Mouse (Mus musculus) limb, embryonic 14.5 days (tissue): Measurements from ENCODE around the gene Tpra1. TPM values are rescaled to one million over a fixed set of nuclear protein-coding genes. Genes with fewer than 3 reads are reported as not detected.
A peak's percentile ranks its signal among the peaks of the same experiment; 100 is the strongest.

ENCODE experiments used
- ATAC-seq: fragments of 200-750 bp; cut with Nextera tagmentation; 2 replicates; pipeline ENCODE4 v1.8.0; 2017; ENCODE audit warnings: low read depth, moderate number of reproducible peaks, moderate TSS enrichment; ENCODE audit not compliant: low FRiP score
- DNase-seq: peaks from one replicate; pipeline ENCODE4 v3.0.0-alpha.2; 2015; ENCODE audit warnings: low spot score
- H3K27ac ChIP-seq: fragments of 300-500 bp; sonication (generic); replicated peaks from 2 replicates; pipeline ENCODE4 v1.5.1; 2014; ENCODE audit warnings: low read depth, mild to moderate bottlenecking, low read length, moderate library complexity, mixed read lengths
- H3K27me3 ChIP-seq: fragments of 300-500 bp; sonication (generic); 2 replicates; pipeline ENCODE4 v1.6.1; 2014; ENCODE audit warnings: low read length, mixed read lengths; ENCODE audit not compliant: control insufficient read depth, insufficient read depth
- H3K36me3 ChIP-seq: fragments of 300-500 bp; sonication (generic); 2 replicates; pipeline ENCODE4 v1.6.1; 2014; ENCODE audit warnings: mild to moderate bottlenecking, low read length, moderate library complexity, mixed read lengths; ENCODE audit not compliant: control insufficient read depth, insufficient read depth
- H3K4me1 ChIP-seq: fragments of 300-500 bp; sonication (generic); 2 replicates; pipeline ENCODE4 v1.6.1; 2014; ENCODE audit warnings: antibody characterized with exemption, low read length, mixed read lengths; ENCODE audit not compliant: control insufficient read depth, insufficient read depth
- H3K4me2 ChIP-seq: fragments of 300-500 bp; sonication (generic); replicated peaks from 2 replicates; pipeline ENCODE4 v1.6.1; 2014; ENCODE audit warnings: low read depth, mild to moderate bottlenecking, low read length, moderate library complexity; ENCODE audit not compliant: severe bottlenecking
- H3K4me3 ChIP-seq: fragments of 300-500 bp; sonication (generic); replicated peaks from 2 replicates; pipeline ENCODE4 v1.5.1; 2014; ENCODE audit warnings: low read length
- H3K9ac ChIP-seq: fragments of 300-500 bp; sonication (generic); 2 replicates; pipeline ENCODE4 v1.6.1; 2014; ENCODE audit warnings: mild to moderate bottlenecking, low read depth, low read length, moderate library complexity; ENCODE audit not compliant: severe bottlenecking
- H3K9me3 ChIP-seq: fragments of 300-500 bp; sonication (generic); 2 replicates; pipeline ENCODE4 v1.6.1; 2016; ENCODE audit warnings: low read length; ENCODE audit not compliant: control insufficient read depth
- POLR2A ChIP-seq: fragments of 200-500 bp; IDR thresholded peaks from 2 replicates; pipeline ENCODE4 v1.8.0; 2012; ENCODE audit warnings: inconsistent platforms, mild to moderate bottlenecking, moderate library complexity, borderline replicate concordance; ENCODE audit not compliant: insufficient read depth, insufficient read length; ENCODE audit errors: extremely low read depth
- WGBS: fragments of 180-500 bp; shearing (Covaris S2); extraction: QIAGEN DNeasy Blood & Tissue Kit; methylation state at CpG from one replicate; pipeline ENCODE4 v1.1.7; 2014; 5-methylcytosine and 5-hydroxymethylcytosine counted together
- polyA plus RNA-seq, 2 experiments: library from polyadenylated mRNA; depleted of rRNA in 1 of 2; stranded (reverse) in 1 of 2; unstranded in 1 of 2; fragments of >200 nt; fragmentation: Nextera tagmentation in 1 of 2; extraction: Ambion mirVana in 1 of 2; gene quantifications; 2 replicates each; pipeline versions ENCODE4 v1.2.1 to v1.2.3; 2012 to 2014

Gene Tpra1
- polyA plus RNA-seq, 2 experiments, result 62.2 to 141 TPM

GRCm38 (mm10) chr6:88858341-88858740 lies 43.7 kb upstream of the Tpra1 start:
- H3K9ac ChIP-seq, result no peak overlapping the region
- no peak for TF ChIP-seq POLR2A
- no peaks in the 10 kb centered on the region for H3K27me3 ChIP-seq
- no peak overlapping the region for H3K4me3 ChIP-seq
- H3K4me1 ChIP-seq, result no peaks in the 10 kb centered on the region
- peaks cover 23% of the 10 kb centered on the region for H3K36me3 ChIP-seq
- H3K27ac ChIP-seq, result no peak overlapping the region
- no peak for DNase-seq
- WGBS, result 53% methylated on average over 7 of the region's 7 CpGs
- no peak overlapping the region for H3K4me2 ChIP-seq
- ATAC-seq, result peak; percentile 53
- H3K9me3 ChIP-seq, result 0 out of 2 replicates have a peak, but pooled peaks cover 4% of the 10 kb centered on the region

DNA sequence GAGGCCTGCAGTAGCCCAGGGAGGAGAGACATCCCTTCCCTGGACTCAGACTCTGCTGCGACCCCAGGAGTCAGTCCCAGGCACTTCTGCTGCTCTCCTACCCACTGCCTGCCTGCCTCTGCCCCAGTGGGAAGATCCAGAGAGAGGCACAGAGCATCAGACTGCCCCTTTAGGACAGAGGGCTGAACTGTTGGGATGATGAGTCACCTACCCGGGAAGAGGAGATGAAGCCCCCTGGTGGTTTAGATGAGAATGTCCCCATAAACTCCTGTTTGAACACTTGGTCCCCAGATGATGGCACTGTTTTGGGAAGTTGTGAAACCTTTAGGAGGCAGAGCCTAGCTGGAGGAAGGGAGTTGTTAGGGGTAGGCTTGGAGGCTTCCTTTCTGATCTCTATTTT lies 41.1 kb upstream of the Tpra1 start:
- no peak for TF ChIP-seq POLR2A
- Histone ChIP-seq H3K36me3 (peaks cover 38% of the 10 kb centered on the region), H3K9ac (no peak overlapping the region), H3K27ac (no peak overlapping the region), H3K4me3 (no peak overlapping the region), H3K4me1 (no peaks in the 10 kb centered on the region), H3K27me3 (no peaks in the 10 kb centered on the region), H3K4me2 (no peak overlapping the region), H3K9me3 (0 out of 2 replicates have a peak, but pooled peaks cover 4% of the 10 kb centered on the region)
- DNase-seq (peak; percentile 46), ATAC-seq (no peak)
- 30% methylated on average over 2 of the region's 2 CpGs for WGBS

DNA sequence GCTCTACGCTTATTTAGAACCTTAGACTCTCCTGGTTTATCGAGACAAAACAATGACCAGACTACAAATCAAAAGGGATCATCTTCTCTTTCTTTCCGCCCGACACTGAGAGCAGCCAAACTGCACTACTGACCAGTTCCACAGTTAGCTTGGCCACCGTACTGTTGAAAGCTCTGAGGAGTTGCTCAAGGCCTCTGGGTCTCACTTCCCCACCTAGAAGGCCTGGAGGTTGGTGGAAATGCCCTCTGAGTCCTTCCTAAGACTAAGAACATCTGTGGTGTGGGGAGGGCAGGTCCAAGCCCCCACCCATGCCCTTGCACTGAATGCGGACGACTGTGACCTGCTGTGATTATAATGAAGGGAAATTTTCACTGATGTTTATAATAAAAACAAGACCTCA lies 36.3 kb upstream of the Tpra1 start:
- peaks cover 36% of the 10 kb centered on the region for H3K36me3 ChIP-seq
- H3K9ac ChIP-seq, result no peak overlapping the region
- no peak overlapping the region for H3K4me3 ChIP-seq
- H3K4me1 ChIP-seq, result no peaks in the 10 kb centered on the region
- 0 out of 2 replicates have a peak, but pooled peaks cover 4% of the 10 kb centered on the region for H3K9me3 ChIP-seq
- H3K4me2 ChIP-seq, result no peak overlapping the region
- no peak for TF ChIP-seq POLR2A
- H3K27me3 ChIP-seq, result no peaks in the 10 kb centered on the region
- 83% methylated on average over 7 of the region's 7 CpGs for WGBS
- no peak for DNase-seq
- H3K27ac ChIP-seq, result no peak overlapping the region
- ATAC-seq, result no peak

- peaks cover 6% of the 10 kb centered on the region for H3K36me3 ChIP-seq
- no peaks in the 10 kb centered on the region for H3K9me3 ChIP-seq
- H3K4me2 ChIP-seq, result no peak overlapping the region
- DNase-seq (no peak), ATAC-seq (no peak)
- no peak overlapping the region for H3K27ac ChIP-seq
- peaks cover 15% of the 10 kb centered on the region; the same call in 1 of the 2 replicates for H3K4me1 ChIP-seq
- H3K27me3 ChIP-seq, result no peaks in the 10 kb centered on the region
- WGBS, result 88% methylated on average over 7 of the region's 7 CpGs
- no peak overlapping the region for H3K4me3 ChIP-seq
- no peak overlapping the region for H3K9ac ChIP-seq
- no peak for TF ChIP-seq POLR2A
These were observed 32.6 kb upstream of the Tpra1 start for GRCm38 (mm10) chr6:88869459-88869858.

DNA sequence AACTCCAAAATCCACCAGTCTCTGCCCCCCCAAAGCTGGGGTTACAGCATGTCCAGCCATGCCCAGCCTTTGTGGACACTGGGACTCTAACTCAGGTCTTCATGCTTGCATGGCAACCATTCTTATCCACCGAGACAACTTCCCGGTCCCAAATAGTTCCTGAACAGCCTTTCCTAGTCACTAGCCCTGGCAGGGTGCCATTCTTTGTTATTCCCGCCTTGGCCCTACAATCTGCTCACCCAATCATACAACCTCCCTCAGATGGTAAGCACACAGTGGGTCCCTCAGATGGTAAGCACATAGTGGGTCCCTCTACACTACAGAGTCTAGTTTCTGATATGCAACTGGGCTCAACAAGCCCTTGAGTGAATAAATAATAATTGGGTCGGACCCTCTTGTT lies 31.5 kb upstream of the Tpra1 start:
- Histone ChIP-seq H3K4me3 (no peak overlapping the region), H3K9me3 (no peaks in the 10 kb centered on the region), H3K4me2 (no peak overlapping the region), H3K4me1 (peaks cover 15% of the 10 kb centered on the region; the same call in 1 of the 2 replicates), H3K27ac (no peak overlapping the region), H3K36me3 (no peaks in the 10 kb centered on the region), H3K27me3 (no peaks in the 10 kb centered on the region), H3K9ac (no peak overlapping the region)
- 54% methylated on average over 4 of the region's 4 CpGs for WGBS
- ATAC-seq (no peak), DNase-seq (no peak)
- no peak for TF ChIP-seq POLR2A

DNA sequence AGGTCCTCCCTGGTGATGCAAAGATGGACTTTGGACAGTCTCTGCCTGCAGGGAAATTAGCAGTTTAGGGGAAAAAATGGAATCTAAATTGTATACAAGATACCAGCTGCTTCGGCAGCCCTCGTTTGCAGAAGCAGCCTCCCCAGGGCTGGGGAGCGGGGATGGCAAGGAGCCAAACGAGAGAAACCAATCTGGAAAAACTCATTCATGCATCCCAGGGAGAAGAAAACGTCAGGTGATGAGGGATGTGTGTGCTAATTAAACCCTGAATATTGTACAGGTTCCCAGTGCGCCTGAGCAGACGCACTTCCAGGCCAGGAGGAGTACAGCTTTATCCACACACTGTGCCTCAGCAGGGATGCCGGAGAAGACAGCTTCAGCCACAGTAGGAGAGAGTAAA lies 30.5 kb upstream of the Tpra1 start:
- H3K9me3 ChIP-seq, result no peaks in the 10 kb centered on the region
- H3K27me3 ChIP-seq, result no peaks in the 10 kb centered on the region
- H3K4me3 ChIP-seq, result no peak overlapping the region
- no peak overlapping the region for H3K4me2 ChIP-seq
- ATAC-seq, result no peak
- WGBS, result 42% methylated on average over 8 of the region's 8 CpGs
- no peaks in the 10 kb centered on the region for H3K36me3 ChIP-seq
- no peak for TF ChIP-seq POLR2A
- H3K27ac ChIP-seq, result no peak overlapping the region
- H3K4me1 ChIP-seq, result peaks cover 15% of the 10 kb centered on the region; the same call in 1 of the 2 replicates
- peak; percentile 46 for DNase-seq
- no peak overlapping the region for H3K9ac ChIP-seq
